In genomic region chr6:106804904-106805303, GRCm38 (mm10) we compare ENCODE assay signal across 8 mouse cellular contexts. TPM values are rescaled to one million over a fixed set of nuclear protein-coding genes. Genes with fewer than 3 reads are reported as not detected.
A peak's percentile ranks its signal among the peaks of the same experiment; 100 is the strongest.
DNase-seq lines count a peak whose midpoint lies in the region; ATAC-seq lines count a peak whose summit lies in the region.
"Had no signal": no experiment of that assay in that cellular context is flagged by ENCODE, and none has a peak within 500 bp of the region (broad histone marks: within the 10 kb centered on the region; RNA-seq: fewer than 3 reads in every experiment).

No protein-coding gene starts in this region.

- H3K9me3 ChIP-seq in midbrain, embryonic 12.5 days, result no peaks in the 10 kb centered on the region
- H3K9me3 ChIP-seq: heart, embryonic 13.5 days had no signal

- no peak overlapping the region for H3K9ac ChIP-seq in midbrain, embryonic 12.5 days (replicated peaks)
- H3K9ac ChIP-seq: heart, embryonic 13.5 days had no signal

- DNase-seq in thymus, postnatal 0 days (ENCODE audit: low spot score), result peak; percentile 28
- no peak for DNase-seq in thymus, postnatal 10 days (ENCODE audit: low spot score in 2 of 2)
- peak; percentile 11 for DNase-seq in c-Kit-positive CD71-positive TER-119-positive erythroid progenitor cells, embryonic 14.5 days (ENCODE audit: low spot score)
- DNase-seq in forelimb bud, embryonic 11.5 days (ENCODE audit: low read depth, low spot score), result peak; percentile 34
- DNase-seq in kidney, postnatal 36 days, result peak; percentile 35 to 47
- no peak for DNase-seq in thymus, postnatal 25 days

- 0 out of 2 replicates have a peak, but pooled peaks cover 2% of the 10 kb centered on the region for H3K4me1 ChIP-seq in midbrain, embryonic 12.5 days
- H3K4me1 ChIP-seq: heart, embryonic 13.5 days had no signal

- H3K4me2 ChIP-seq in midbrain, embryonic 12.5 days (replicated peaks), result no peak overlapping the region
- H3K4me2 ChIP-seq: heart, embryonic 13.5 days had no signal

- peak; percentile 54 for ATAC-seq in midbrain, embryonic 12.5 days (ENCODE audit: low FRiP score, low read depth)

- H3K27ac ChIP-seq in midbrain, embryonic 12.5 days (replicated peaks), result no peak overlapping the region
- H3K27ac ChIP-seq: heart, embryonic 13.5 days had no signal

- WGBS in midbrain, embryonic 12.5 days, result 29% methylated on average over 2 of the region's 2 CpGs

- no peak overlapping the region for H3K4me3 ChIP-seq in midbrain, embryonic 12.5 days
- H3K4me3 ChIP-seq: heart, embryonic 13.5 days had no signal

- 0 out of 2 replicates have a peak, but pooled peaks cover 3% of the 10 kb centered on the region for H3K27me3 ChIP-seq in midbrain, embryonic 12.5 days
- H3K27me3 ChIP-seq: heart, embryonic 13.5 days had no signal

- no peaks in the 10 kb centered on the region for H3K36me3 ChIP-seq in midbrain, embryonic 12.5 days
- H3K36me3 ChIP-seq: heart, embryonic 13.5 days had no signal

RNA-seq across cellular contexts. Expression of gene Crbn, which starts 5.0 kb away (rescaled TPM):
- 66.4 and 69.5 TPM in 2 replicates for polyA plus RNA-seq in thymus, postnatal 0 days (2015; fragmentation: Nextera tagmentation; extraction: Ambion mirVana)
- 54.2 and 58.0 TPM in 2 replicates for polyA plus RNA-seq in midbrain, embryonic 12.5 days (2016; fragmentation: Nextera tagmentation; extraction: Ambion mirVana)

RNA-seq across cellular contexts. Expression of gene Trnt1, which starts 36.0 kb away (rescaled TPM):
- polyA plus RNA-seq in thymus, postnatal 0 days (2015; fragmentation: Nextera tagmentation; extraction: Ambion mirVana), result 77.0 and 79.9 TPM in 2 replicates
- polyA plus RNA-seq in midbrain, embryonic 12.5 days (2016; fragmentation: Nextera tagmentation; extraction: Ambion mirVana), result 68.4 and 70.6 TPM in 2 replicates

RNA-seq across cellular contexts. Expression of gene Il5ra, which starts 56.1 kb away (rescaled TPM):
- polyA plus RNA-seq in thymus, postnatal 0 days (2015; fragmentation: Nextera tagmentation; extraction: Ambion mirVana), result 0.89 and 1.2 TPM in 2 replicates
- not detected in 2 replicates for polyA plus RNA-seq in midbrain, embryonic 12.5 days (2016; fragmentation: Nextera tagmentation; extraction: Ambion mirVana)
- polyA plus RNA-seq: heart, embryonic 13.5 days had no signal

Comparison
In these comparisons a context has a peak if more than half of its experiments do, and no peak if none do; other contexts are left out.
1. DNase-seq: peak in thymus, postnatal 0 days (single experiment), c-Kit-positive CD71-positive TER-119-positive erythroid progenitor cells, embryonic 14.5 days (single experiment), forelimb bud, embryonic 11.5 days (single experiment) and kidney, postnatal 36 days (2 of 2); none in thymus, postnatal 10 days (0 of 2) and thymus, postnatal 25 days (single experiment).